Mouse (Mus musculus) lung, postnatal 14 days (tissue): ENCODE data around the gene Arpc1b.
"Not testable (repeated sequence)": the region's sequence is repeated elsewhere in the genome, so short reads cannot be mapped to it uniquely, and the experiment has no call there.

ENCODE experiments used
- DNase-seq: peaks from one replicate; pipeline ENCODE4 v3.0.0; 2021

Gene Arpc1b

GRCm38 (mm10) chr5:145114071-145114605 lies at the start of gene Arpc1b:
Gene Arpc1b, plus strand, starts transcription at chr5:145114215.
- peak; percentile 79 for DNase-seq

DNA sequence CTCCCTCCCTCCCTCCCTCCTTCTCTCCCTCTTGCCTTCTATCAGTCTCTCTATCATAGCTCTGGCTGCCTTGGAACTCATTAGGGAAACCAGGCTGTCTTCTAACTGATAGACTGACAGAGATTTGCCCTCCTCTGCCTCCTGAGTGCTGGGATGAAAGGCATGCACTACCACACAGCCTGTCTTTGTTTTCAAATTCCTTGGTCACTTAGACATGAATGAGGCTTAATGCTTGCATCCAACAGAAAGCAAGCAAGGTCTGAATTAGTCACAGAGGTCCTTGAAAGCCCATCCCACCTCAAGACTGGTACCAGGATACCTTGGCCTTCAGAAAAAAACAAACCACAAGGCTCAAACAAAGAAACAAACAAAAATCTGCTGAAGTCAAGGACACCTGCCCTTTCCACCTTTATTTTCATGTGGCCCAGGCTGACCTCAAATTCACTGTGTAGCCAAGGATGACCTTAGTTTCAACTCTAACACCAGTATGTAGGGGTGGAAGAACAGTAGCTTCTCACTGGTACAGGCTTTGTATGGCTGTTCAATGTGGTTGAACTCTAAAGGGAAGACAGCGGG lies 49.2 kb upstream of the Arpc1b start:
- no peak for DNase-seq

DNA sequence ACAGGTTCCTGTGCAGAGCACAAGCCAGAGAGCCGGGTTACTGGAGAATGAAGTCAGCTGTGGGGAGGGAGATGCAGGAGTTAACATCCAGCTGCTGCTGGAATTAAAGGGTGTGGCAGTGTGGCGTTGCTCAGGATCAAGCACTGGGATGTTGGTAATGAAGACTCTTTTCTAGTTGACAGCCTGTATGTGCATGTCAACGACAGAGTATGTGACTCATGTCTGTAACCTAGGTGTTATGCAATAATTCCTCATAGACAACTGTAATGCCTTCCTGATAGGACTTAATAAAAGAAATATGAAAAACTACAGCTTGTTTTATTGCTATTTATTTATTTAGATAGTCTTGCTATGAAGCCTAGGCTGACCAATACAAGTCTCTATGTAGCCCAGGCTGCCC lies 45.2 kb upstream of the Arpc1b start:
- DNase-seq: no peak

DNA sequence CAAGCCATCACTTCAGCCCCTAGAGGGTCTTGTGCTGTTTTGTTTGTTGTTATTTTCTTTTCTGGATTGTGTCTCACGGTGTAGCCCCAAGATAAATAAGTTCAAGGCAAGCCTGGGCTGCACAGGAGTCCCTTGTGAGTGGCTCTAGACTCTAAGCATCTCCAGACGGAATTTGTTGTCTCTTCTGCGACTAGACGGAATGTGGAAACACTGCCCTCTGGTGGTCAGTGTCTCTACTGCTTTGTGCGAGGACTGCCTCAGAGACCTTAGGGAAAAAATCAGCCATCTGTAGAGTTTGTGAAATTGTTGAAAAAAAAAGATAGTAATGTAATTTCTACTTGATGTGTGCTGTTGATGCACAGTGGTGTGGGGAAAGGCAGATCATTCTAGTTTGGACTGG lies 44.3 kb upstream of the Arpc1b start:
- DNase-seq: peak; percentile 82

DNA sequence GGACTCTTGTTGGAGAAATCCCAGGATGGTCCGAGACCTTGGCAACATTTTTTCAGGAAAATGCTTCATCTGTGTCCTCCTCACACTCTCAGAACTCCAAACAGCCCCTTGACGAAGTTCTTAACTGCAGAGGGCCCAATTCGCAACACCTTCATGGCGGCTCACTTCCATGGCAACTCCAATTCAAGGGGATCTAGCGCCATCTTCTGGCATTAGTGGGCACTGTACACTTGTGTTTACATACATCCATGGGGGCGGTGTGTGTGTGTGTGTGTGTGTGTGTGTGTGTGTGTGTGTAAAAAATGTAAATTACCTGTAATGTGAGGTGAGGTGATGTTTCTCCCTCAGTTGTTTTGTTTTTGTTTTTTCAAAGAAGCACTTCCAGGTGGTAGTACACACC lies 42.7 kb upstream of the Arpc1b start:
- DNase-seq: no peak

GRCm38 (mm10) chr5:145075081-145075480 lies 38.9 kb upstream of the Arpc1b start:
- no peak for DNase-seq

- no peak for DNase-seq
Measured at GRCm38 (mm10) chr5:145081866-145082613, 32.0 kb upstream of the Arpc1b start.

DNA sequence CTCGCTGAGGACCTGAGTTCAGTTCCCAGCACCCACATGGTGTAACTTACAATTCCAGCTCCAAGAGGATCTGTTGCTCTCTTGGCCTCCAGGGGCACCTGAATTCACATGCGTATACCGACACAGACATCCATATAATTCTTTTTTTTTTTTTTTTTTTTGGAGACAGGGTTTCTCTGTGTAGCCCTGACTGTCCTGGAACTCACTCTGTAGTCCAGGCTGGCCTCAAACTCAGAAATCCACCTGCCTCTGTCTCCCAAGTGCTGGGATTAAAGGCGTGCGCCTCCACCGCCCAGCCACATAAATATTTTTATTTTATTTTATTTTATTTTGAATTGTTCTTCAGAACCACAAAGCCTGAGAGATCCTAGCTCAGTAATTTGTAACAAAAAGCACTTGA lies 30.8 kb upstream of the Arpc1b start:
- DNase-seq: not testable (repeated sequence)

DNA sequence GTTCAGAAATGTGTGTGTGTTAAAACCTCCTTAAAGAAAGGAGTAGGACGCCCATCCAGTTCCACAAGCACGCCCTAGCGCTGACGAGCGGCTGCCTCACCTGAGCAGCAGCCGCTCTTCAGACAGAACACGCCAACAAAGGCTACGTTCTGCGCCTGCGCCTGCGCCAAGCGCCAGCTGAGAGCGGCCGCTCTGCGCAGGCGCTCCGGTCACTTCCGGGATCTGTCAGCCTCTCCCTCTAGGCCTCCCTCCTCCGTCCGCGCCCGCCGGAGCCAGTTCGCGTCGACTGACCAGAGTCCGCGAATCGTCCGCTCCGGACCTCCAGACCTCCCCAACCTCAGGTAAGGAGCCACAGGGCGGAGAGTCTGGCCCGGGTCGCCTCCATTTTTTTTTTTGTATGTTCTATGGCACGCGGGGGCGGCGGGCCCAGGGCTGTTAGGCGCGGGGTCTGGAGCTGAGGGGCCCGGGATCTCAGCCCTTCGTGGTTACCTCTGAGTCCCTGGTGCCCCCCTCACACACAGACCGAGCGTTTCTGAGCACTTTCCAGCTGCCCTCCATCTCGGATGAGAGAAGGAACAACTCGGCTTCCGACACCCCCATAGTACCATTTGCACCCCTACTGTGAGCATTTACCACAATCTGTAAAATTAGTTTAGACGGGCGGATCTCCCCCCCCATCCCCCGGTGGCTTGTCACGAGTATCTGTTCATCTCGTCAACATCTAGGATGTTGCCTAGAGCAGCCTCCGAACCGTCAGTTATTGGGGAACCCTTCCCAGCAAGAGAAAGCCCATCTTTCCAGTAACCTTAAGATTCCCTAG lies 30.2 kb upstream of the Arpc1b start, which contains the start of the genes Arpc1a and Kpna7:
Gene Arpc1a, plus strand, starts transcription at position 199 of the 820 bp plus-strand sequence.
Gene Kpna7, minus strand, starts transcription at position 399 of the 820 bp plus-strand sequence.
- peak; percentile 94 for DNase-seq

DNA sequence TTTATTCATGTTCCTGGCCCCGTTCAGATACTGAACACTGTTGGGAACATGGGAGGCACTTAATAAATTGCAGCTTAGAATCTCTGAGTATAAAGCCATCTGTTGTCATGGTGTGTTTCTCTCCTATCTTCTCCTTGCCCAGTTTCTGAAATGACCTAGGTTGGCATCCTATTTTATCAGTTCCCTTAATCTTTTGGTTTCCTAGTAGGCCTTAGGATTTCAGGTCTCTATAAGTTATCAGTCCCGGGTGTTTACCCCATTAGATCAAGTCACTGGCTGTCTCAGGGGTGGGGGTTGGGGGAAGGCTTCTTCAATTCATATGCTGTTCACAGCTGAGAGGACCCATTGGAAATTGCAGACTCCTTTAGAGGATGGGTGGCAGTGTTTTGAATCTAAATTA lies 29.2 kb upstream of the Arpc1b start:
- no peak for DNase-seq

GRCm38 (mm10) chr5:145088186-145088585 lies 25.8 kb upstream of the Arpc1b start:
- DNase-seq: no peak

- DNase-seq: no peak
Measured at GRCm38 (mm10) chr5:145089878-145090277, 24.1 kb upstream of the Arpc1b start.

- no peak for DNase-seq
Measured at GRCm38 (mm10) chr5:145096195-145096594, 17.8 kb upstream of the Arpc1b start.

GRCm38 (mm10) chr5:145098340-145098821 lies 15.6 kb upstream of the Arpc1b start:
- no peak for DNase-seq

DNA sequence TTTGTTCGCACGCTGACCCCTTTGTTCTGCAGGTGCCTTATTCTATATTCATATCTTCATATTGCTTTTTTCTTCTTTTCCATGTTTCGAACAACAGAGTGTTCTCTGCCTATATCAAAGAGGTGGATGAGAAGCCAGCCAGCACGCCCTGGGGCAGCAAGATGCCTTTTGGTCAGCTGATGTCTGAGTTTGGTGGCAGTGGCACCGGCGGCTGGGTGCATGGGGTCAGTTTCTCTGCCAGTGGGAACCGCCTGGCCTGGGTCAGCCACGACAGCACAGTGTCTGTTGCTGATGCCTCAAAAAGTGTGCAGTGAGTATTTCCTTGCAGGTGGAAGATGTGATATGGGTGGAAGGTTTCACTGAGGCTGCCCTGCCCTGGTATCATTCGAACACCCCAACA lies 13.1 kb upstream of the Arpc1b start:
- DNase-seq: no peak

DNA sequence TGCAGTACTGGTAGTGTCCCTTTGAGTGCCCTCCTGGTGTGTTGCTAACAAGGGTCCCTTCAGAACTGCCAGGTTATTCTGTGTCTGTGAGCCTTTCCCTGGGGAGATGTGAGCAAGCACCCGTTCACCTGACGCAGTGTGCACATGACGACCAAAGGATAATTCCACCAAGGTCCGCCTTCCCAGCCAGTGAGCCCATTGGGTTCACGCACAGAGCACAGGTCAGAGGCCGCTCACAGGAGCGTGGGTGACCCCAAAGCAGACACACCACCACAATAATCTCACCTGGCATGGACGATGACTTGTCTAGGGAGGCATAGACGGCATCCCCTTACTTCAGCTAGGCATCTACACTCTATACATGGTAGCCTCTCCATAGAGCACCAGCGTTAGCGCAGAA lies 12.6 kb upstream of the Arpc1b start:
- not testable (repeated sequence) for DNase-seq

- DNase-seq: no peak
Measured at GRCm38 (mm10) chr5:145102706-145103105, 11.3 kb upstream of the Arpc1b start.

DNA sequence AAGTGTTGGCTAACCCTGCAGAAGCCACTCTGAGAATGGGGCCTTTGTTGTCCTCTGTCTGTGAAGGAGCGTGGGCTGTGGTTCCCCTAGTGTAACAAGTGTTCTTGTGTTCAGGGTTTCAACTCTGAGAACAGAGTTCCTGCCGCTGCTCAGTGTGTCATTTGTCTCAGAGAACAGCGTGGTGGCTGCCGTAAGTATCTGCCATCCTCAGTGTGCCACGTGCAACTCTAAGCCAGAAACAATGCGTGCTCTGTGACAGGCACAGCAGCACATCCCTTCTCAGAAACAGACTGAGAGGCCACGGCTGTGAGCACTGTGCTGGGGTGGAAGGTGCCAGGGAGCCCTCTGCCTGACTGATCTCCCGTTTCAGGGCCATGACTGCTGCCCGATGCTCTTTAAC lies 9.7 kb upstream of the Arpc1b start:
- no peak for DNase-seq

- DNase-seq: no peak
Measured at GRCm38 (mm10) chr5:145105694-145106275, 8.2 kb upstream of the Arpc1b start.

DNA sequence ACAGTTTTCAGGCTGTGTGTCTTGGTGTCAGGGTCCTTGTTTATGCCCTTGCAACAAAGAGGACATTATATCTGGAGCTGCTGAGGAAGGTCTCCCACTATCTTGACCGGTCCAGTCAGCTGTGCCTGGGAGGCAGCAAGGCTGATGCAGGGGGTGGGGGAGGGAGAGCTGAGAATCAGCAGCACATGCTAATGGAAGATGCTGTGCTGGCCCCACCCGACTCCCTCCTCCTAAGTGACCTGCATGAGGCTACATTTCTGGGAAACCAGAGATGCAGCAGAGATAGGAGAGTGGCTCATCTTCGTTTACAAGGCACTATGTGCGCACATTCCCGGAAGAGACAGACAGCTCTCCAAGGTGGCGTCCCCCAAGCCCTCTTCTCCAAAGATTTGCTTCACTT lies 3.6 kb upstream of the Arpc1b start:
- DNase-seq: no peak

- DNase-seq: no peak
Measured at GRCm38 (mm10) chr5:145112566-145112965, 1.4 kb upstream of the Arpc1b start.

- no peak for DNase-seq
Measured at GRCm38 (mm10) chr5:145113416-145113815, 599 bp upstream of the Arpc1b start.
